Mouse (Mus musculus): Measurements from ENCODE around the gene Grb7. TPM values are rescaled to one million over a fixed set of nuclear protein-coding genes. Genes with fewer than 3 reads are reported as not detected.
A peak's percentile ranks its signal among the peaks of the same experiment; 100 is the strongest.

The Grb7 gene
- polyA plus RNA-seq, 1 experiment from 2014 or later: 50.7 TPM

GRCm38 (mm10) chr11:98418273-98418672, 27.9 kb upstream of the Grb7 start:
- H3K9ac ChIP-seq (ENCODE audit: low read depth, low read length): no peak overlapping the region
- no peak overlapping the region for H3K4me3 ChIP-seq (ENCODE audit: low read depth, low read length)
- H3K27me3 ChIP-seq (replicated peaks; ENCODE audit: control insufficient read depth, insufficient read depth, low read length): no peaks in the 10 kb centered on the region
- no peak for ATAC-seq
- WGBS: 57% methylated on average over 6 of the region's 6 CpGs
- peaks cover 10% of the 10 kb centered on the region; the same call in 1 of the 2 replicates for H3K4me1 ChIP-seq (replicated peaks; ENCODE audit: control insufficient read depth, insufficient read depth, low read length)
- no peaks in the 10 kb centered on the region for H3K9me3 ChIP-seq (ENCODE audit: control insufficient read depth)
- TF ChIP-seq CTCF (IDR thresholded peaks at IDR 0.05; ENCODE audit: low read depth): no peak
- H3K36me3 ChIP-seq (ENCODE audit: control insufficient read depth, insufficient read depth): peaks cover 39% of the 10 kb centered on the region
- H3K4me2 ChIP-seq (replicated peaks; ENCODE audit: low read depth): no peak overlapping the region
- H3K27ac ChIP-seq (ENCODE audit: low read depth, low read length): 0 out of 2 replicates have a peak overlapping the region, but pooled peaks have one; percentile 2

GRCm38 (mm10) chr11:98418939-98419547, 27.2 kb upstream of the Grb7 start:
- 0 out of 2 replicates have a peak, but pooled peaks have one; percentile 20 for TF ChIP-seq CTCF (IDR thresholded peaks at IDR 0.05; ENCODE audit: low read depth)
- H3K27me3 ChIP-seq (replicated peaks; ENCODE audit: control insufficient read depth, insufficient read depth, low read length): no peaks in the 10 kb centered on the region
- no peak overlapping the region for H3K4me2 ChIP-seq (replicated peaks; ENCODE audit: low read depth)
- no peak for ATAC-seq
- H3K27ac ChIP-seq (ENCODE audit: low read depth, low read length): no peak overlapping the region
- H3K9me3 ChIP-seq (ENCODE audit: control insufficient read depth): no peaks in the 10 kb centered on the region
- no peak overlapping the region for H3K4me3 ChIP-seq (ENCODE audit: low read depth, low read length)
- peaks cover 46% of the 10 kb centered on the region for H3K36me3 ChIP-seq (ENCODE audit: control insufficient read depth, insufficient read depth)
- peaks cover 10% of the 10 kb centered on the region; the same call in 1 of the 2 replicates for H3K4me1 ChIP-seq (replicated peaks; ENCODE audit: control insufficient read depth, insufficient read depth, low read length)
- H3K9ac ChIP-seq (ENCODE audit: low read depth, low read length): no peak overlapping the region
- WGBS: 66% methylated on average over 10 of the region's 10 CpGs

GRCm38 (mm10) chr11:98426592-98426991, 19.6 kb upstream of the Grb7 start:
- Histone ChIP-seq H3K4me2 (replicated peaks; ENCODE audit: low read depth) (peak overlapping the region; percentile 32; the same call in 1 of the 2 replicates), H3K9me3 (ENCODE audit: control insufficient read depth) (no peaks in the 10 kb centered on the region), H3K9ac (ENCODE audit: low read depth, low read length) (no peak overlapping the region), H3K4me3 (ENCODE audit: low read depth, low read length) (no peak overlapping the region), H3K27me3 (replicated peaks; ENCODE audit: control insufficient read depth, insufficient read depth, low read length) (no peaks in the 10 kb centered on the region), H3K27ac (ENCODE audit: low read depth, low read length) (peak overlapping the region; percentile 73), H3K36me3 (ENCODE audit: control insufficient read depth, insufficient read depth) (peaks cover 96% of the 10 kb centered on the region), H3K4me1 (replicated peaks; ENCODE audit: control insufficient read depth, insufficient read depth, low read length) (0 out of 2 replicates have a peak, but pooled peaks cover 5% of the 10 kb centered on the region)
- no peak for TF ChIP-seq CTCF (IDR thresholded peaks at IDR 0.05; ENCODE audit: low read depth)
- ATAC-seq: peak; percentile 58
- 49% methylated on average over 7 of the region's 7 CpGs for WGBS

- H3K9ac ChIP-seq (ENCODE audit: low read depth, low read length): no peak overlapping the region
- H3K36me3 ChIP-seq (ENCODE audit: control insufficient read depth, insufficient read depth): peaks cover 93% of the 10 kb centered on the region
- peak; percentile 77 for ATAC-seq
Observed at GRCm38 (mm10) chr11:98428436-98428835, 17.8 kb upstream of the Grb7 start.

GRCm38 (mm10) chr11:98431743-98432502, 14.3 kb upstream of the Grb7 start:
- WGBS: 83% methylated on average over 9 of the region's 9 CpGs
- H3K9ac ChIP-seq (ENCODE audit: low read depth, low read length): no peak overlapping the region

More at GRCm38 (mm10) chr11:98428436-98428835, 17.8 kb upstream of the Grb7 start:
- H3K27me3 ChIP-seq (replicated peaks; ENCODE audit: control insufficient read depth, insufficient read depth, low read length): no peaks in the 10 kb centered on the region
- H3K9me3 ChIP-seq (ENCODE audit: control insufficient read depth): no peaks in the 10 kb centered on the region
- no peak for TF ChIP-seq CTCF (IDR thresholded peaks at IDR 0.05; ENCODE audit: low read depth)
- H3K27ac ChIP-seq (ENCODE audit: low read depth, low read length): 0 out of 2 replicates have a peak overlapping the region, but pooled peaks have one; percentile 24
- H3K4me2 ChIP-seq (replicated peaks; ENCODE audit: low read depth): peak overlapping the region; percentile 18; the same call in 1 of the 2 replicates
- H3K4me1 ChIP-seq (replicated peaks; ENCODE audit: control insufficient read depth, insufficient read depth, low read length): 0 out of 2 replicates have a peak, but pooled peaks cover 5% of the 10 kb centered on the region
- H3K4me3 ChIP-seq (ENCODE audit: low read depth, low read length): no peak overlapping the region
- WGBS: 26% methylated on average over 5 of the region's 5 CpGs

GRCm38 (mm10) chr11:98435723-98436122, 10.5 kb upstream of the Grb7 start:
- no peak overlapping the region for H3K27ac ChIP-seq (ENCODE audit: low read depth, low read length)
- no peaks in the 10 kb centered on the region for H3K4me1 ChIP-seq (replicated peaks; ENCODE audit: control insufficient read depth, insufficient read depth, low read length)
- no peak for ATAC-seq
- no peaks in the 10 kb centered on the region for H3K9me3 ChIP-seq (ENCODE audit: control insufficient read depth)
- WGBS: 90% methylated on average over 9 of the region's 9 CpGs
- H3K36me3 ChIP-seq (ENCODE audit: control insufficient read depth, insufficient read depth): peaks cover 63% of the 10 kb centered on the region
- no peak overlapping the region for H3K4me2 ChIP-seq (replicated peaks; ENCODE audit: low read depth)
- H3K4me3 ChIP-seq (ENCODE audit: low read depth, low read length): no peak overlapping the region
- no peak overlapping the region for H3K9ac ChIP-seq (ENCODE audit: low read depth, low read length)
- no peak for TF ChIP-seq CTCF (IDR thresholded peaks at IDR 0.05; ENCODE audit: low read depth)
- no peaks in the 10 kb centered on the region for H3K27me3 ChIP-seq (replicated peaks; ENCODE audit: control insufficient read depth, insufficient read depth, low read length)

More at GRCm38 (mm10) chr11:98431743-98432502, 14.3 kb upstream of the Grb7 start:
- peaks cover 96% of the 10 kb centered on the region for H3K36me3 ChIP-seq (ENCODE audit: control insufficient read depth, insufficient read depth)
- TF ChIP-seq CTCF (IDR thresholded peaks at IDR 0.05; ENCODE audit: low read depth): no peak
- 0 out of 2 replicates have a peak, but pooled peaks cover 1% of the 10 kb centered on the region for H3K4me1 ChIP-seq (replicated peaks; ENCODE audit: control insufficient read depth, insufficient read depth, low read length)
- no peaks in the 10 kb centered on the region for H3K9me3 ChIP-seq (ENCODE audit: control insufficient read depth)
- ATAC-seq: no peak
- no peak overlapping the region for H3K4me3 ChIP-seq (ENCODE audit: low read depth, low read length)
- no peak overlapping the region for H3K27ac ChIP-seq (ENCODE audit: low read depth, low read length)
- H3K4me2 ChIP-seq (replicated peaks; ENCODE audit: low read depth): no peak overlapping the region
- no peaks in the 10 kb centered on the region for H3K27me3 ChIP-seq (replicated peaks; ENCODE audit: control insufficient read depth, insufficient read depth, low read length)
